Comparison of ENCODE assay signal across 20 mouse cellular contexts in the genomic region with DNA sequence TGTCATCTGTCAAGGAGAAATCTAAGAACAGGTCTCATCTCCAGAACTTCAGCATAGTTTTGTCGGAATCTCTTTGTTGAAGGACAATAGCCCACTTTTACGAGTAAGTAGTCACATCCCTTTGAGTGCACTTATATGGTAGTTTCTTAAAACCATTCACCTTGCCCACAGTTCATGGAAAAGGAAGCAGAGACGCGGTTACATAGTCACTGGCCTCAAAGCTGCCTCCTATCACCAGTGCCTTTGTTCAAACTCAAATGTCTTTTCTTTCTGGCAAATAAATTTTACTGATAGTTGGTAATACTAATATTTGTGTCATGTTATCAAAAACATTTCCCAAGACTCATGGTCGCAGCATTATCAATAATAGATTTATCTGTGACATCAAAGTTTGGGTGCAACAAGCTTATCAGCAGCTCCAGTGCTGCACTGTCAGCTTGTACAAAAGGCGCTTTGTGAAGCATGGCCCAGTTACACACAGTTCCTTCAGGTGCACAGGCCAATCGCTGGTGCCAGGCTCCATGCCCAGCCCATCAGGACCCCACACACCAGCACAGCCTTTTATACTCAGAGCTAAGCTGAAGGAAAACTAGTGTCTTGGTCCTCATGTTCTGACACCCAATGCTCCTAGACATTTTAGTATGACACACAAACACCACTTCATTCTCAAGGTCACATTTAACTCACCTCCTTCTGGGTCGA.
DNase-seq lines count a peak whose midpoint lies in the region; ATAC-seq and TF ChIP-seq lines count a peak whose summit lies in the region.
"Had no signal": no experiment of that assay in that cellular context is flagged by ENCODE, and none has a peak within 500 bp of the region (broad histone marks: within the 10 kb centered on the region; RNA-seq: fewer than 3 reads in every experiment).

No protein-coding gene starts in this region.

- H3K27me3 ChIP-seq in heart, embryonic 13.5 days (replicated peaks): no peaks in the 10 kb centered on the region
- H3K27me3 ChIP-seq in heart, embryonic 10.5 days (ENCODE audit: insufficient read depth, poor library complexity, severe bottlenecking): no peaks in the 10 kb centered on the region
- H3K27me3 ChIP-seq in limb, embryonic 10.5 days (ENCODE audit: low read depth, poor library complexity, severe bottlenecking): no peaks in the 10 kb centered on the region
- H3K27me3 ChIP-seq in stomach, embryonic 16.5 days (ENCODE audit: control insufficient read depth, insufficient read depth, low read length): no peaks in the 10 kb centered on the region
- H3K27me3 ChIP-seq: CH12.LX; embryonic facial prominence, embryonic 15.5 days had no signal

- peak overlapping the region; percentile 32; the same call in 1 of the 2 replicates for H3K27ac ChIP-seq in heart, embryonic 13.5 days (replicated peaks)
- H3K27ac ChIP-seq in heart, embryonic 10.5 days: no peak overlapping the region; the same call in 1 of the 2 replicates
- peak overlapping the region; percentile 24; the same call in 1 of the 2 replicates for H3K27ac ChIP-seq in embryonic fibroblast, embryonic 13.5 days (ENCODE audit: insufficient read depth, low read length)
- H3K27ac ChIP-seq in limb, embryonic 10.5 days: peak overlapping the region; percentile 32; the same call in 1 of the 2 replicates
- H3K27ac ChIP-seq in stomach, embryonic 16.5 days (ENCODE audit: low read length): peak overlapping the region; percentile 72
- H3K27ac ChIP-seq: embryonic facial prominence, embryonic 15.5 days; forebrain, embryonic 15.5 days; hindbrain, embryonic 10.5 days; hindbrain, embryonic 15.5 days had no signal

- TF ChIP-seq POLR2A in embryonic fibroblast, embryonic 13.5 days (IDR thresholded peaks at IDR 0.05; ENCODE audit: low read depth, low read length): no peak

- no peaks in the 10 kb centered on the region for H3K9me3 ChIP-seq in heart, embryonic 13.5 days
- H3K9me3 ChIP-seq in heart, embryonic 10.5 days: no peaks in the 10 kb centered on the region
- H3K9me3 ChIP-seq in limb, embryonic 10.5 days (replicated peaks): no peaks in the 10 kb centered on the region
- H3K9me3 ChIP-seq in stomach, embryonic 16.5 days (replicated peaks; ENCODE audit: control insufficient read depth, low read length): no peaks in the 10 kb centered on the region
- H3K9me3 ChIP-seq: embryonic facial prominence, embryonic 15.5 days; forebrain, embryonic 15.5 days; hindbrain, embryonic 10.5 days; hindbrain, embryonic 15.5 days had no signal

- no peak for DNase-seq in heart, embryonic 10.5 days (ENCODE audit: low spot score)
- DNase-seq in limb, embryonic 10.5 days (ENCODE audit: low spot score): no peak
- DNase-seq in cerebellum, postnatal 36 days: no peak
- no peak for DNase-seq in retina, embryonic 14.5 days (ENCODE audit: low spot score)
- DNase-seq: adrenal gland, postnatal 25 days; cerebellum, adult 2 months; cerebellum, postnatal 10 days; embryo, embryonic 11 days; gastrocnemius, postnatal 10 days had no signal

- no peak for TF ChIP-seq CTCF in embryonic fibroblast, embryonic 13.5 days (IDR thresholded peaks at IDR 0.05; ENCODE audit: borderline replicate concordance, insufficient read depth, low read length)

- H3K4me3 ChIP-seq in heart, embryonic 13.5 days: no peak overlapping the region
- H3K4me3 ChIP-seq in heart, embryonic 10.5 days: no peak overlapping the region
- H3K4me3 ChIP-seq in embryonic fibroblast, embryonic 13.5 days (ENCODE audit: insufficient read depth, low read length): no peak overlapping the region
- no peak overlapping the region for H3K4me3 ChIP-seq in limb, embryonic 10.5 days
- no peak overlapping the region for H3K4me3 ChIP-seq in stomach, embryonic 16.5 days (replicated peaks; ENCODE audit: low read length)
- H3K4me3 ChIP-seq: embryonic facial prominence, embryonic 15.5 days; forebrain, embryonic 15.5 days; hindbrain, embryonic 10.5 days; hindbrain, embryonic 15.5 days had no signal

- ATAC-seq in heart, embryonic 13.5 days (ENCODE audit: extremely low read depth, insufficient number of reproducible peaks, low FRiP score, low TSS enrichment): no peak
- ATAC-seq in stomach, embryonic 16.5 days (ENCODE audit: insufficient read depth, low FRiP score): peak; percentile 86; the same call in 1 of the 2 replicates
- ATAC-seq: activated CD4-positive, CD25-positive, alpha-beta regulatory T cell, adult 4 months; forebrain, embryonic 15.5 days; inflammation-experienced regulatory T-cells, adult 6 months; Patski had no signal

- H3K4me1 ChIP-seq in heart, embryonic 13.5 days: peaks cover 30% of the 10 kb centered on the region
- H3K4me1 ChIP-seq in heart, embryonic 10.5 days: peaks cover 31% of the 10 kb centered on the region
- peaks cover 4% of the 10 kb centered on the region; the same call in 1 of the 2 replicates for H3K4me1 ChIP-seq in embryonic fibroblast, embryonic 13.5 days (ENCODE audit: control insufficient read depth, insufficient read depth, low read length)
- peaks cover 66% of the 10 kb centered on the region for H3K4me1 ChIP-seq in limb, embryonic 10.5 days
- peaks cover 11% of the 10 kb centered on the region; the same call in 1 of the 2 replicates for H3K4me1 ChIP-seq in stomach, embryonic 16.5 days (ENCODE audit: control insufficient read depth, insufficient read depth, low read length)
- H3K4me1 ChIP-seq: hindbrain, embryonic 15.5 days had no signal

- WGBS in heart, embryonic 13.5 days: 65% methylated on average over 8 of the region's 8 CpGs
- WGBS in heart, embryonic 10.5 days: 81% methylated on average over 8 of the region's 8 CpGs
- WGBS in limb, embryonic 10.5 days: 94% methylated on average over 8 of the region's 8 CpGs
- WGBS in stomach, embryonic 16.5 days: 67% methylated on average over 8 of the region's 8 CpGs

- H3K9ac ChIP-seq in heart, embryonic 13.5 days: no peak overlapping the region
- no peak overlapping the region for H3K9ac ChIP-seq in stomach, embryonic 16.5 days (ENCODE audit: low read length)
- H3K9ac ChIP-seq: embryonic facial prominence, embryonic 15.5 days; forebrain, embryonic 15.5 days; hindbrain, embryonic 15.5 days had no signal

- no peak overlapping the region for H3K4me2 ChIP-seq in heart, embryonic 13.5 days
- no peak overlapping the region for H3K4me2 ChIP-seq in stomach, embryonic 16.5 days (ENCODE audit: low read depth, low read length)
- H3K4me2 ChIP-seq: embryonic facial prominence, embryonic 15.5 days; forebrain, embryonic 15.5 days; hindbrain, embryonic 15.5 days had no signal

- H3K36me3 ChIP-seq in heart, embryonic 13.5 days: no peaks in the 10 kb centered on the region
- H3K36me3 ChIP-seq in heart, embryonic 10.5 days: no peaks in the 10 kb centered on the region
- no peaks in the 10 kb centered on the region for H3K36me3 ChIP-seq in limb, embryonic 10.5 days
- H3K36me3 ChIP-seq in stomach, embryonic 16.5 days (ENCODE audit: control insufficient read depth, insufficient read depth, low read length): no peaks in the 10 kb centered on the region
- H3K36me3 ChIP-seq: embryonic facial prominence, embryonic 15.5 days; forebrain, embryonic 15.5 days; hindbrain, embryonic 10.5 days; hindbrain, embryonic 15.5 days had no signal
